Mouse (Mus musculus) layer of hippocampus, adult 18-20 months (tissue): ENCODE measurements at regions not wholly inside any gene's neighbourhood (a gene's known extent, or its start where the extent isn't known, plus 50 kb on each side); places are given as distances from the start of the nearest gene placed in this dataset.
"Not testable (repeated sequence)": the region's sequence is repeated elsewhere in the genome, so short reads cannot be mapped to it uniquely, and the experiment has no call there.

ENCODE experiments used
- DNase-seq, 2 experiments: peaks; one replicate each; pipeline ENCODE4 v3.0.0; 2022; ENCODE audit warnings: low spot score in 2 of 2

GRCm38 (mm10) chr10:104798816-104799393 is 605.1 kb downstream of the Gm4340 start:
- peak in 1 of 2 experiments; percentile 6 for DNase-seq

GRCm38 (mm10) chr10:104804849-104805248 is 611.0 kb downstream of the Gm4340 start:
- no peak for DNase-seq

- DNase-seq = no peak
Measured at GRCm38 (mm10) chr10:104818252-104818651, 624.4 kb downstream of the Gm4340 start.

GRCm38 (mm10) chr10:104851821-104852220 is 658.0 kb downstream of the Gm4340 start:
- no peak for DNase-seq

GRCm38 (mm10) chr10:104853111-104853510 is 659.3 kb downstream of the Gm4340 start:
- DNase-seq = no peak

- no peak for DNase-seq
Measured at GRCm38 (mm10) chr10:104878246-104878645, 684.4 kb downstream of the Gm4340 start.

GRCm38 (mm10) chr10:104914201-104914600 is 660.0 kb downstream of the Tmtc2 start:
- no peak for DNase-seq

- DNase-seq = no peak
Measured at GRCm38 (mm10) chr10:104915521-104915920, 658.7 kb downstream of the Tmtc2 start.

GRCm38 (mm10) chr10:104936660-104937059 is 637.6 kb downstream of the Tmtc2 start:
- DNase-seq = no peak

- no peak for DNase-seq
Measured at GRCm38 (mm10) chr10:104946372-104946771, 627.9 kb downstream of the Tmtc2 start.

- DNase-seq = not testable (repeated sequence)
Measured at GRCm38 (mm10) chr10:104948821-104949220, 625.4 kb downstream of the Tmtc2 start.

GRCm38 (mm10) chr10:104968381-104968908 is 605.8 kb downstream of the Tmtc2 start:
- DNase-seq = no peak
